Mouse (Mus musculus): ENCODE measurements around the gene Fam166b.

DNA sequence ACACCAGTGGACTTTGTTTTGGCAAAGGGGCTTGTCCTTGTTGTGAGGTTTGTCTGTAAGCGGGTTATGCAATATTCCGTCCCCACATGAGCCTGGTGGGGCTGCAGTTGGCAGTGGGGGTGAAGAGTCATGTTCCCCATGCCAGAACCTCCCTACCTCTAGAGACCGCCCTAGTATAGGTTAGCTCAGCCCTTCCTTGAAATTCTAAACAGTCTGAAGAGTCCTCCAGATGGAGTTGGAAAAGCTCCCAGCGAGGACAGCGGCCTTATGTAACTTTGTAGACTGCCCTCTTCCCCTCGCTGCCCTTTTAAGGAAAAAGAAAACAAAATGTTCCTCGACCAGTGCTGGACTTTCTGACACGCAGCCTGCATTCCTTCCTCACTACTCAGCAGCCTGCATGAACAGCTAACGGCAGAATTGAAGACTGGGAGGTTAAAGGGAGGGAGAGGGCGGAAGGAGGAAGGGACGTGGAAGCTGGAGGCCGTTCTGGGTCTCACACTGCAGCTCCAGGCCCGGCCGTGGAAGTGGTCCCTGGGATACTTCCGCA lies 34.5 kb downstream of the Fam166b start:
- TF ChIP-seq CTCF (IDR thresholded peaks at IDR 0.05; ENCODE audit: low read depth) (peak; percentile 25), EP300 (optimal IDR thresholded peaks at IDR 0.05) (peak; percentile 86)

Measured in stomach, postnatal 0 days (tissue).